Mouse (Mus musculus) kidney, embryonic 14.5 days (tissue): ENCODE data around the gene Man2b2. TPM values are rescaled to one million over a fixed set of nuclear protein-coding genes. Genes with fewer than 3 reads are reported as not detected.

Experiments used
- ATAC-seq: fragments of 200-750 bp; cut with Nextera tagmentation; 2 replicates; pipeline ENCODE4 v1.8.0; 2017; ENCODE audit warnings: moderate number of reproducible peaks, mild to moderate bottlenecking, moderate TSS enrichment, moderate library complexity; ENCODE audit not compliant: low FRiP score, low TSS enrichment
- H3K27ac ChIP-seq: fragments of 300-500 bp; sonication (generic); 2 replicates; pipeline ENCODE4 v1.5.1; 2014; ENCODE audit warnings: low read depth, mild to moderate bottlenecking, low read length, moderate library complexity, mixed read lengths
- H3K27me3 ChIP-seq: fragments of 300-500 bp; sonication (generic); 2 replicates; pipeline ENCODE4 v1.6.1; 2014; ENCODE audit warnings: mild to moderate bottlenecking, low read length; ENCODE audit not compliant: control insufficient read depth, insufficient read depth
- H3K36me3 ChIP-seq: fragments of 300-500 bp; sonication (generic); 2 replicates; pipeline ENCODE4 v1.6.1; 2014; ENCODE audit warnings: low read length, mixed read lengths; ENCODE audit not compliant: control insufficient read depth, insufficient read depth
- H3K4me1 ChIP-seq: fragments of 300-500 bp; sonication (generic); 2 replicates; pipeline ENCODE4 v1.6.1; 2014; ENCODE audit warnings: low read length, mixed read lengths; ENCODE audit not compliant: control insufficient read depth, insufficient read depth
- H3K4me2 ChIP-seq: fragments of 300-500 bp; sonication (generic); replicated peaks from 2 replicates; pipeline ENCODE4 v1.6.1; 2014; ENCODE audit warnings: low read depth, mild to moderate bottlenecking, low read length
- H3K4me3 ChIP-seq: fragments of 300-500 bp; sonication (generic); 2 replicates; pipeline ENCODE4 v1.5.1; 2014; ENCODE audit warnings: mild to moderate bottlenecking, low read length
- H3K9ac ChIP-seq: fragments of 300-500 bp; sonication (generic); 2 replicates; pipeline ENCODE4 v1.6.1; 2014; ENCODE audit warnings: low read depth, mild to moderate bottlenecking, low read length, moderate library complexity
- H3K9me3 ChIP-seq: fragments of 300-500 bp; sonication (generic); 2 replicates; pipeline ENCODE4 v1.6.1; 2016; ENCODE audit warnings: low read length; ENCODE audit not compliant: control insufficient read depth
- WGBS: fragments of 180-500 bp; shearing (Covaris S2); extraction: QIAGEN DNeasy Blood & Tissue Kit; methylation state at CpG from one replicate; pipeline ENCODE4 v1.1.7; 2014; 5-methylcytosine and 5-hydroxymethylcytosine counted together
- polyA plus RNA-seq: library from polyadenylated mRNA; unstranded; fragments of >200 nt; fragmentation: Nextera tagmentation; extraction: Ambion mirVana; gene quantifications from 2 replicates; pipeline ENCODE4 v1.2.1, GENCODE M21; 2014

Man2b2 gene
- polyA plus RNA-seq, 1 experiment from 2014 or later = 11.2 TPM

DNA sequence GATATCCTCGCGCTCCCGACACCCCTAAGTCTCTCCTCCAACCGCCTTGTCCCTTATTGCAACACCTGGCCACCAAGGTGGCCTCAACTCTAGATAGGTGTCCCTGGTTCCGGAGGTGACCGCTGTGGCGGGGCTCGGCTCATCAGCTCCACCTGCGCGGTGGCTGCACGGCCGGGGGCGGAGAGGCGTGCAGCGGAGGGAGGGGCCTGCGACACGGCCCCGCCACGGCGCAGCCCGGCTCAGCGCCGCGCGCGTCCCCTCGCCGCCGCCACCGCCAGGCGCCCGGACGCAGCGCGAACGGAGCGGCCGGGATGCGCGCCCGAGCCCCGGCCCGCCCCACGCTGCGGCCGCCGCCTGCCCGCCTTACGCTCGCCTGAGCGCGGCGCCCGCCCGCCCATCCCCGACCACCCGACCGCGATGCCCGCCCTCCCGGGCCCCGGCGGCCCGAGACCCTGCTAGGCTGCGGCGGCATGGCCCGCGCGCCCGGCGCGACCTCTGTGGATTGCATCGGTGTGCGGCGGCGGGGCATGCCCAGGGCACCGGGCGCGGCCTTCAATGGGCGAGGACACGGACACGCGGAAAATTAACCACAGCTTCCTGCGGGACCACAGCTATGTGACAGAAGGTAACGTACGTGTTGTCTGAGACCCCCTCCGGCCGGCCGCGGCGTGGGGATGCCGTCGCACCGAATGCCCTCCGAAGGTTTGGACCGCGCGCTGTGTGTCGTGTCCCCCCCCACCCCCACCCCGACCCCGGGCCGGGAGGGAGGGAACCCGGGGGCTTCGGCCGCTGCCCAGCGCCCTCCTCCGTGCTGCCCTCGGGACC lies 38.0 kb upstream of the Man2b2 start, which contains the start of gene Ppp2r2c:
TSS of gene Ppp2r2c (plus strand) at position 248 of the 825 bp plus-strand sequence.
- Histone ChIP-seq H3K4me3 (peak within 1 kb of the TSS; percentile 41), H3K27ac (no peak within 1 kb of the TSS), H3K4me2 (peak within 1 kb of the TSS; percentile 90), H3K36me3 (no peaks in the 10 kb centered on the region), H3K27me3 (peaks cover 82% of the 10 kb centered on the region), H3K9me3 (no peaks in the 10 kb centered on the region), H3K9ac (peak within 1 kb of the TSS; percentile 40; the same call in 1 of the 2 replicates), H3K4me1 (peaks cover 9% of the 10 kb centered on the region; the same call in 1 of the 2 replicates)
- ATAC-seq = no peak
- WGBS = 1% methylated on average over 86 of the region's 108 CpGs

DNA sequence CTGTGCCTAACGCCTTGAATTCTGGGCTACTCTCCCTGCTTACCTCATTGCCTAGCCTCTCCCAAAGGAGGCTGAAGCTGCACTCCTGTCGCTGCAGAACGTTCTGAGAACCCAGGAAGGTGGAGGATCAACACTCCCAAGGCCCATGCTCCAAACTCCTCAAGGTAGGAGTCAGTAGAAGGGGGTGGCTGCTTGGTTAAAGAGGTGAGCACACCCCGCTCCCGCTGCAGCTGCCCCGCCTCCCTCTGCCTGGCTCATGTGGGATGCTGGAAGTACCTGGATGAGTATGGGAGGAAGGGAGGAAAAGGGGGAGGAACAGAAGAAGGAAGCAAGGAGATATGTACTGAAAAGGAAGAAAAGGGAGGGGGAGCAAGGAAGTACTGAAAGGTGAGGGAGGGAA lies 37.1 kb upstream of the Man2b2 start:
- Histone ChIP-seq H3K36me3 (no peaks in the 10 kb centered on the region), H3K4me3 (no peak overlapping the region), H3K27me3 (peaks cover 77% of the 10 kb centered on the region), H3K4me2 (no peak overlapping the region), H3K9me3 (no peaks in the 10 kb centered on the region), H3K9ac (no peak overlapping the region), H3K4me1 (peaks cover 9% of the 10 kb centered on the region; the same call in 1 of the 2 replicates), H3K27ac (no peak overlapping the region)
- WGBS = 8% methylated on average over 6 of the region's 6 CpGs
- ATAC-seq = no peak

DNA sequence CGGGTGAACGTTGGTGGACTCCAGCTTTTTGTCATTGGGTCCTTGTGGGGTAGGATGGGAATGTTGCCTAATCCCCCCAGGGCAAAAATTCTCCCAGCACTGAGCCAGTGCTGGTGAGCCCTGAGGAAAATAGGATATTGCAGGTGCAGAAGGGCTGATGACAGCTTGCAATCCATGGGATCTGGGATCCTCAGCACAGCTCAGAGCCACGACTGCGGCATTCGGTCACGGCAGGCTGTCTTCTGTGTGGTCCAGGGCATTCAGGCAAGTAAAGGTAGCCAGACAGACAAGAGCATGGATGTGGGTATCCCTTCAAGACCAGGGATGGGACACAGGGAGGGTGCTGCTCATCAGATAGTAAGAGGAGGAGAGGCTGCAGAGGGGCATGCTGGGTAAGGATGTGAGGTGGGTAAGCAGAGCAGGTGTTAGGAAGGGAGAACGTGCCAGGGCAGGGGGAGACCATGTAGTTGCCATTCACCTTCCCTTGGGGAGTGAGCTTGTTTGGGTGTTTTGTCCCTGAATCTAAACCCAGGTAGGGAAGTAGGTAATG lies 36.3 kb upstream of the Man2b2 start:
- Histone ChIP-seq H3K4me1 (peaks cover 9% of the 10 kb centered on the region; the same call in 1 of the 2 replicates), H3K36me3 (no peaks in the 10 kb centered on the region), H3K4me2 (no peak overlapping the region), H3K9me3 (no peaks in the 10 kb centered on the region), H3K9ac (no peak overlapping the region), H3K27ac (no peak overlapping the region), H3K27me3 (peaks cover 70% of the 10 kb centered on the region), H3K4me3 (no peak overlapping the region)
- WGBS = 70% methylated on average over 7 of the region's 7 CpGs
- ATAC-seq = no peak

DNA sequence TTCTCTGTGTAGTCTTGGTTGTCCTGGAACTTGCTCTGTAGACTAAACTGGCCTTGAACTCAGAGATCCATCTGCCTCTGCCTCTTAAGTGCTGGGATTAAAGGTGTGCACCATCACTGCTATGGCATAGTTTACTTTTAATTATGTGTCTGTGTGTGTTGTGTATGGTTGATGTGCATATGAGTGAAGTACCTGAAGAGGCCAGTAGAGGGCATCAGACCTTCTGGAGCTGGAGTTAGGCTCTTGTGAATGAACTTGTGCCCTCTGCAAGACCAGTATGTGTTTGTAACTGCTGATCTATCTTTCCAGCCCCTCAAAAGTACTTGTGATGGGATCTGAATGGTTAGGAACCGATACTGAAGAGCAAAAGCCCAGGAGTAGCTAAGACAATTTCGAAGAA lies 30.6 kb upstream of the Man2b2 start:
- Histone ChIP-seq H3K4me2 (no peak overlapping the region), H3K4me1 (no peaks in the 10 kb centered on the region), H3K36me3 (no peaks in the 10 kb centered on the region), H3K4me3 (no peak overlapping the region), H3K9me3 (no peaks in the 10 kb centered on the region), H3K27ac (no peak overlapping the region), H3K27me3 (peaks cover 15% of the 10 kb centered on the region), H3K9ac (no peak overlapping the region)
- ATAC-seq = no peak
- WGBS = 100% methylated on average over 2 of the region's 2 CpGs

DNA sequence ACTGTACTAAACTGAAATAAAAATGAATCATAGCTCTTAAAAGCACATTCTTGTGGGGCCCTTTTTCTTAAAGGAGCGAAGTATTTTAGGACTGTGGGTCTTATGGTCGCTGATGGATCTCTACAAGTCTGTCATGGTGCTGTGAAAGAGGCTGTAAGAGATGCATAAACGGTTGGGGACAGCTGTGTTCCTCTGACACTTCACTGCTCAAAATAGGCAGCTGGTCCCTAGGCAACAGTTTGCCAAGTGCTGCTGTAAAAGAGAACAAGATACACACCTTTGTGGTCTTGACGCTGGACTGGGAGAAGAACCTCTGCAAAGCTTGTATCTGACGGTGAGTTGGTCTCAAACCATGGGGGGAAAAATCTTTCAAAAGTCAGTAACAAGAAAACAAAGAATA lies 27.1 kb upstream of the Man2b2 start:
- Histone ChIP-seq H3K27me3 (0 out of 2 replicates have a peak, but pooled peaks cover 2% of the 10 kb centered on the region), H3K4me3 (no peak overlapping the region)
- ATAC-seq = no peak

DNA sequence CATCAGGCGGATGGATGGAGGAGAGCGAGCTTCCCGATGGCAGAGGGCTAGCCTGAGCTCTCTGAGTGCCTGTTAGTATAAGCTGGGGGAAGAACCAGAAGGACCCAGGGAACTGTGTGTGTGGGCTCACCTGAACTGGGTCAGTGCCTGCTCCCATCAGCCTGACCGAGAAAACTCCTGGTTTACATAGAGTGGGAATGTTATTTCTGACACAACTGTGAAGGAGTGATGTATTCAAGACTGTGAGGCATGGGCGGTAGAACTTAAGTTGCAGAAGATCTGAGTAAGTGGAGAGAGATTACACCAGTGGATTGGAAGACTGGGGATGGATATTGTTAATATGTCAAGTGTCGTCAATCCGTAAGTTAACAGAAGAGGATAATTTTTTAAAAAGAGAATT lies 26.1 kb upstream of the Man2b2 start:
- no peaks in the 10 kb centered on the region for H3K36me3 ChIP-seq
- 0 out of 2 replicates have a peak, but pooled peaks cover 2% of the 10 kb centered on the region for H3K27me3 ChIP-seq
- no peak overlapping the region for H3K9ac ChIP-seq
- ATAC-seq = no peak
- no peak overlapping the region for H3K4me2 ChIP-seq
- H3K4me1 ChIP-seq = no peaks in the 10 kb centered on the region
- WGBS = 90% methylated on average over 7 of the region's 7 CpGs
- no peak overlapping the region for H3K27ac ChIP-seq
- no peaks in the 10 kb centered on the region for H3K9me3 ChIP-seq
- no peak overlapping the region for H3K4me3 ChIP-seq

More for the DNA sequence above, 27.1 kb upstream of the Man2b2 start:
- Histone ChIP-seq H3K4me2 (no peak overlapping the region), H3K9ac (no peak overlapping the region), H3K27ac (no peak overlapping the region), H3K36me3 (no peaks in the 10 kb centered on the region), H3K4me1 (no peaks in the 10 kb centered on the region), H3K9me3 (no peaks in the 10 kb centered on the region)
- 65% methylated on average over 5 of the region's 5 CpGs for WGBS

DNA sequence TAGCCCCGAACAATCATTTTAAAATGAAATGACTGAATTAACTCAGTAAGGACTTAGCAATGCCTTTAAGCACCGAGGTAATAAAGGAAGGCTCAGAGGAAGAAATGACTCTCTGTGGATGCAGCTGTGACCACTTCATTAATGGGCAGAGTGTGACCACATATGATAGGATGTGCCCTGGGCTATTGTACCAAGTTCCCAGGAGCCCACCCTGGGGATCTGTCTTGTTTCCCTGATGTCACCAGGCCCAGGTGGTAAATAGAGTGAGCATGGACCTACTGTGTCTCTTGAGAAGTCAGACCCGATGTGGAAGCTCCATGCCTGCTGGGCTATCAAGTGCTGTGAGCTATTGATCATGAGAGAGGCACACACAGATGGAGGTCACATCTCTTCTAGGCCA lies 24.7 kb upstream of the Man2b2 start:
- Histone ChIP-seq H3K4me2 (no peak overlapping the region), H3K9me3 (no peaks in the 10 kb centered on the region), H3K36me3 (no peaks in the 10 kb centered on the region), H3K27ac (no peak overlapping the region), H3K9ac (no peak overlapping the region), H3K27me3 (0 out of 2 replicates have a peak, but pooled peaks cover 2% of the 10 kb centered on the region), H3K4me3 (no peak overlapping the region), H3K4me1 (no peaks in the 10 kb centered on the region)
- 86% methylated on average over 3 of the region's 3 CpGs for WGBS
- no peak for ATAC-seq

DNA sequence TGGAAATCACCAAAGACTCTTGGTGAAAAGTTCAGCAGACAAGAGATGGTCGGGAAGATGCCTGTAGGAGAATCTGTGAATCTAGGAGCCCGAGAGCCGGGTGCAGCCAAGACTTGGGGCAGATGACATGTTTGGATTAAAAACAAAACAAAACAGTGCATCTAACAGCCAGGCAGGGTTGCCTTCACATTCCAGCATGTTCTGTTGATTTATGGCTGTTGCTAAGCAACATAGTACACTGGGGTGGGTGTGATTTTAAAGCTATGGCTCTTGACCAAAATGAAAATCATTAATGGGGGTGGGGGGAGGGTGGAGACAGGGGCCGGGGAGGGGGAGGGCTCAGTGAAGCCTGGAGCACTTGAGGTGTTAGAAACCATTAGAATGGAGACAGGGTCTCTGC lies 21.1 kb upstream of the Man2b2 start:
- Histone ChIP-seq H3K4me3 (no peak overlapping the region), H3K27me3 (0 out of 2 replicates have a peak, but pooled peaks cover 2% of the 10 kb centered on the region), H3K4me1 (no peaks in the 10 kb centered on the region), H3K4me2 (no peak overlapping the region), H3K36me3 (no peaks in the 10 kb centered on the region), H3K9ac (no peak overlapping the region), H3K9me3 (no peaks in the 10 kb centered on the region), H3K27ac (no peak overlapping the region)
- WGBS = 62% methylated on average over 4 of the region's 4 CpGs
- no peak for ATAC-seq

DNA sequence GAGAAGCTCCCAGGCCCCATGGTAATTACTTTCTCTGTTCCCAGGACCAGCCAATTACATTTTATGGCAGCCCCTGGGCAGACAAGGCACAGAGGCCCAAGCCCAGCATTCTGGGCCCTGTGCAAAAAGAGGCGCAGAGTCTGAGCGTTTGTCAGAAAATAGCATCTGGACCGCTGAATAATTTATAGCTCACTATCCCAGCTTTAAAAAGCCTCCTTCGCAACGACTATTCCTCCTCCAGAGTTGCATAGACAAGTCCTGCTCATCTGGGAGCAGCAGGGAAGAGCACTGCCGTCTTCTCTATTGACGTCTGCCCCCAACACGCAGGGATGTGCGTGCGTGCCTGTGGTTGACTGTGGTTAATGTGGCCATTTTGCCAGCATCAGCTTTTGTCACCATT lies 14.0 kb upstream of the Man2b2 start:
- Histone ChIP-seq H3K4me1 (no peaks in the 10 kb centered on the region), H3K4me3 (no peak overlapping the region), H3K27ac (no peak overlapping the region), H3K27me3 (no peaks in the 10 kb centered on the region), H3K9me3 (no peaks in the 10 kb centered on the region; the same call in 1 of the 2 replicates), H3K9ac (no peak overlapping the region), H3K36me3 (no peaks in the 10 kb centered on the region), H3K4me2 (no peak overlapping the region)
- no peak for ATAC-seq
- WGBS = 50% methylated on average over 10 of the region's 10 CpGs
